Comparison of ENCODE assay signal across 9 mouse cellular contexts in the genomic region with DNA sequence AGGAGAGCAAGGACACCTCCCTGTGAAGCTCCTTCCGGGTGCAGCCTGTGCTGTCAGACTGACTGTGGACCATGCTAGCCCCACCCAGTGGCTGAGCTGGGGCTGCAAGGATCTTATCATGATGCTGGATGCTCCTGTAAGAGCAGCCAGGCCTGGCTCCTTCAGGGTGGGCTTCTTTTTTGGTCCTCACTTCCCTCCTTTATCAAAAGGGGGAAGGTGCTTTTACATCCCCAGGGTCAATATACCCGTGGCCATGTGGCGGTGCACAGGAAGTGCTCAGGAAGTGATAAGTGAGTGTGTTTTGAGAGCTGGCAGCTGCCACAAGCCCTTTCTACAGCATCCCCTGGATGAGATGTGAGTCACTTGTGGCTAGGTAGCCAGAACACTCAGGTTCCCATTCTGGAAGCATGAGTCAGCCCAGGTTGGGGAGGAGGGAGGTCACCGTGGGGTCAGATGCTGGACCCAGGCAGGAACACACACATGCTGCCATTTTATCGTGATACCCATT. TPM values are rescaled to one million over a fixed set of nuclear protein-coding genes. Genes with fewer than 3 reads are reported as not detected.
DNase-seq lines count a peak whose midpoint lies in the region; ATAC-seq and TF ChIP-seq lines count a peak whose summit lies in the region.
"Had no signal": no experiment of that assay in that cellular context is flagged by ENCODE, and none has a peak within 500 bp of the region (broad histone marks: within the 10 kb centered on the region; RNA-seq: fewer than 3 reads in every experiment).

No protein-coding gene starts in this region.

- peak; percentile 39 for DNase-seq in hindbrain, postnatal 0 days (ENCODE audit: low spot score)
- peak; percentile 38 to 42 for DNase-seq in B cell, adult 2 months
- DNase-seq in lung, postnatal 0 days (ENCODE audit: low spot score): peak; percentile 77
- DNase-seq in gastrocnemius, postnatal 14 days: no peak
- no peak for DNase-seq in yolk sac, embryonic 10.5 days (ENCODE audit: low spot score)

- TF ChIP-seq POLR2A in bone marrow, adult 2 months (IDR thresholded peaks at IDR 0.05; ENCODE audit: borderline replicate concordance, control insufficient read depth, low read depth, low read length): no peak

- H3K4me3 ChIP-seq in hindbrain, postnatal 0 days (ENCODE audit: low read length): no peak overlapping the region
- H3K4me3 ChIP-seq in hindbrain, embryonic 12.5 days: no peak overlapping the region
- H3K4me3 ChIP-seq in bone marrow, adult 2 months (replicated peaks; ENCODE audit: control insufficient read depth, low read depth, low read length): no peak overlapping the region
- H3K4me3 ChIP-seq in lung, postnatal 0 days (ENCODE audit: low read depth, low read length): no peak overlapping the region

- H3K4me1 ChIP-seq in hindbrain, postnatal 0 days (ENCODE audit: insufficient read depth, low read length): no peaks in the 10 kb centered on the region
- H3K4me1 ChIP-seq in hindbrain, embryonic 12.5 days: no peaks in the 10 kb centered on the region
- peaks cover 7% of the 10 kb centered on the region; the same call in 1 of the 2 replicates for H3K4me1 ChIP-seq in bone marrow, adult 2 months (ENCODE audit: control insufficient read depth, insufficient read depth, low read length)
- no peaks in the 10 kb centered on the region for H3K4me1 ChIP-seq in lung, postnatal 0 days (ENCODE audit: insufficient read depth, low read depth, low read length)

- H3K27me3 ChIP-seq in hindbrain, postnatal 0 days (ENCODE audit: insufficient read depth, low read length): no peaks in the 10 kb centered on the region
- 0 out of 2 replicates have a peak, but pooled peaks cover 4% of the 10 kb centered on the region for H3K27me3 ChIP-seq in hindbrain, embryonic 12.5 days
- no peaks in the 10 kb centered on the region for H3K27me3 ChIP-seq in lung, postnatal 0 days (replicated peaks; ENCODE audit: insufficient read depth, low read length)

- peak; percentile 79 for TF ChIP-seq EP300 in lung, postnatal 0 days (IDR thresholded peaks at IDR 0.05)

- intact Hi-C loops in gastrocnemius, postnatal 14 days (cut with DNase I; ENCODE audit: low total_unique reads): loop anchor here (5.0 kb wide), 1 partner anchor 46 kb away; no protein-coding TSS in a partner anchor

- no peaks in the 10 kb centered on the region for H3K9me3 ChIP-seq in hindbrain, postnatal 0 days (ENCODE audit: low read length)
- H3K9me3 ChIP-seq in hindbrain, embryonic 12.5 days (replicated peaks): no peaks in the 10 kb centered on the region
- no peaks in the 10 kb centered on the region for H3K9me3 ChIP-seq in lung, postnatal 0 days (ENCODE audit: low read length)

- no peak overlapping the region for H3K9ac ChIP-seq in hindbrain, postnatal 0 days (replicated peaks; ENCODE audit: low read length)
- H3K9ac ChIP-seq in hindbrain, embryonic 12.5 days: no peak overlapping the region
- no peak overlapping the region for H3K9ac ChIP-seq in lung, postnatal 0 days (replicated peaks; ENCODE audit: low read depth)

- H3K4me2 ChIP-seq in hindbrain, postnatal 0 days (ENCODE audit: low read depth, low read length): no peak overlapping the region
- H3K4me2 ChIP-seq in hindbrain, embryonic 12.5 days (replicated peaks): no peak overlapping the region
- no peak overlapping the region for H3K4me2 ChIP-seq in lung, postnatal 0 days (replicated peaks; ENCODE audit: low read depth, low read length)

- H3K27ac ChIP-seq in hindbrain, postnatal 0 days: no peak overlapping the region
- H3K27ac ChIP-seq in hindbrain, embryonic 12.5 days: no peak overlapping the region
- peak overlapping the region; percentile 21; the same call in 1 of the 2 replicates for H3K27ac ChIP-seq in bone marrow, adult 2 months (ENCODE audit: control insufficient read depth, insufficient read depth, low read depth, low read length, poor library complexity)
- no peak overlapping the region for H3K27ac ChIP-seq in lung, postnatal 0 days (ENCODE audit: low read length)

- TF ChIP-seq CTCF in hindbrain, postnatal 0 days (IDR thresholded peaks at IDR 0.05; ENCODE audit: low read depth): peak; percentile 41; the same call in 1 of the 2 replicates
- TF ChIP-seq CTCF in bone marrow, adult 2 months (IDR thresholded peaks at IDR 0.05; ENCODE audit: control insufficient read depth, insufficient read depth, low read length): peak; percentile 49
- TF ChIP-seq CTCF in lung, postnatal 0 days (IDR thresholded peaks at IDR 0.05): peak; percentile 67

- ATAC-seq in hindbrain, postnatal 0 days: no peak
- ATAC-seq in hindbrain, embryonic 12.5 days (ENCODE audit: low FRiP score): no peak
- peak; percentile 76 for ATAC-seq in lung, postnatal 0 days
- no peak for ATAC-seq in erythroid progenitor cell, adult 5-6 weeks (replicated peaks; ENCODE audit: low FRiP score, poor library complexity, severe bottlenecking)

- WGBS in hindbrain, postnatal 0 days: 66% methylated on average over 5 of the region's 5 CpGs
- 68% methylated on average over 5 of the region's 5 CpGs for WGBS in hindbrain, embryonic 12.5 days
- 2% methylated on average over 5 of the region's 5 CpGs for WGBS in bone marrow, adult 2 months
- whole genome bisulfite sequencing in lung, postnatal 0 days: 12% methylated on average over 5 of the region's 5 CpGs

- H3K36me3 ChIP-seq in hindbrain, postnatal 0 days (ENCODE audit: insufficient read depth, low read length): no peaks in the 10 kb centered on the region
- H3K36me3 ChIP-seq in hindbrain, embryonic 12.5 days: no peaks in the 10 kb centered on the region
- H3K36me3 ChIP-seq in lung, postnatal 0 days (ENCODE audit: insufficient read depth, low read length): no peaks in the 10 kb centered on the region

RNA-seq across cellular contexts. Expression of a gene that starts 18.1 kb away (rescaled TPM):
- total RNA-seq in hindbrain, postnatal 0 days (2014; rRNA removed): 0.43 and 1.2 TPM in 2 replicates
- polyA plus RNA-seq in hindbrain, postnatal 0 days (2015; fragmentation: Nextera tagmentation; extraction: Ambion mirVana): 0.30 and 0.33 TPM in 2 replicates
- polyA plus RNA-seq in hindbrain, embryonic 12.5 days (2016; fragmentation: Nextera tagmentation; extraction: Ambion mirVana): 0.14 and 0.21 TPM in 2 replicates
- 1.3 and 3.5 TPM in 2 replicates for polyA plus RNA-seq in bone marrow, adult 2 months (2011; ENCODE audit: insufficient read depth, insufficient read length, low replicate concordance, missing spikeins)
- 19.6 and 26.3 TPM in 2 replicates for polyA plus RNA-seq in lung, postnatal 0 days (2015; fragmentation: Nextera tagmentation; extraction: Ambion mirVana)
- 0.42 and 4.7 TPM in 2 replicates for total RNA-seq in erythroid progenitor cell, adult 5-6 weeks (2015; ENCODE audit: low replicate concordance)
- total RNA-seq in erythroid progenitor cell, adult 5-6 weeks (2017; ENCODE audit: low replicate concordance): 0.90 and 2.5 TPM in 2 replicates
- total RNA-seq in gastrocnemius, postnatal 14 days (2021): 1 to 10 TPM in 1 of 2 experiments, under 1 TPM in 1; 0.69 to 1.4 TPM

RNA-seq across cellular contexts. Expression of a gene that starts 22.8 kb away (rescaled TPM):
- 0.40 and 0.73 TPM in 2 replicates for total RNA-seq in hindbrain, postnatal 0 days (2014; rRNA removed)
- polyA plus RNA-seq in hindbrain, postnatal 0 days (2015; fragmentation: Nextera tagmentation; extraction: Ambion mirVana): 0.84 and 0.95 TPM in 2 replicates
- 8.8 and 10.5 TPM in 2 replicates for polyA plus RNA-seq in hindbrain, embryonic 12.5 days (2016; fragmentation: Nextera tagmentation; extraction: Ambion mirVana)
- polyA plus RNA-seq in bone marrow, adult 2 months (2011; ENCODE audit: insufficient read depth, insufficient read length, low replicate concordance, missing spikeins): 1.3 and 4.3 TPM in 2 replicates
- 430 and 463 TPM in 2 replicates for polyA plus RNA-seq in lung, postnatal 0 days (2015; fragmentation: Nextera tagmentation; extraction: Ambion mirVana)
- not detected in 2 replicates for total RNA-seq in erythroid progenitor cell, adult 5-6 weeks (2015; ENCODE audit: low replicate concordance)
- not detected in 2 replicates for total RNA-seq in erythroid progenitor cell, adult 5-6 weeks (2017; ENCODE audit: low replicate concordance)
- total RNA-seq in gastrocnemius, postnatal 14 days (2021): not detected

RNA-seq across cellular contexts. Expression of a gene that starts 50.5 kb away (rescaled TPM):
- 0.75 and 1.5 TPM in 2 replicates for total RNA-seq in hindbrain, postnatal 0 days (2014; rRNA removed)
- polyA plus RNA-seq in hindbrain, postnatal 0 days (2015; fragmentation: Nextera tagmentation; extraction: Ambion mirVana): 0.69 and 0.96 TPM in 2 replicates
- 0.39 and 0.48 TPM in 2 replicates for polyA plus RNA-seq in hindbrain, embryonic 12.5 days (2016; fragmentation: Nextera tagmentation; extraction: Ambion mirVana)
- not detected in 2 replicates for polyA plus RNA-seq in bone marrow, adult 2 months (2011; ENCODE audit: insufficient read depth, insufficient read length, low replicate concordance, missing spikeins)
- 0.24 and 0.29 TPM in 2 replicates for polyA plus RNA-seq in lung, postnatal 0 days (2015; fragmentation: Nextera tagmentation; extraction: Ambion mirVana)
- total RNA-seq in erythroid progenitor cell, adult 5-6 weeks (2015; ENCODE audit: low replicate concordance): not detected in 2 replicates
- total RNA-seq in erythroid progenitor cell, adult 5-6 weeks (2017; ENCODE audit: low replicate concordance): not detected in 2 replicates
- not detected for total RNA-seq in gastrocnemius, postnatal 14 days (2021)

RNA-seq across cellular contexts. Expression of a gene that starts 59.5 kb away (rescaled TPM):
- not detected in 2 replicates for total RNA-seq in hindbrain, postnatal 0 days (2014; rRNA removed)
- 0.16 TPM in 1 of 2 replicates, not detected in the other for polyA plus RNA-seq in hindbrain, postnatal 0 days (2015; fragmentation: Nextera tagmentation; extraction: Ambion mirVana)
- polyA plus RNA-seq in hindbrain, embryonic 12.5 days (2016; fragmentation: Nextera tagmentation; extraction: Ambion mirVana): not detected in 2 replicates
- not detected in 2 replicates for polyA plus RNA-seq in bone marrow, adult 2 months (2011; ENCODE audit: insufficient read depth, insufficient read length, low replicate concordance, missing spikeins)
- polyA plus RNA-seq in lung, postnatal 0 days (2015; fragmentation: Nextera tagmentation; extraction: Ambion mirVana): 0.15 and 0.21 TPM in 2 replicates
- total RNA-seq in erythroid progenitor cell, adult 5-6 weeks (2015; ENCODE audit: low replicate concordance): not detected in 2 replicates
- total RNA-seq in erythroid progenitor cell, adult 5-6 weeks (2017; ENCODE audit: low replicate concordance): not detected in 2 replicates
- total RNA-seq in gastrocnemius, postnatal 14 days (2021): not detected
- total RNA-seq: left cerebral cortex, postnatal 36 days had no signal

Comparison
In these comparisons a context has a peak if more than half of its experiments do, and no peak if none do; other contexts are left out.
1. DNase-seq: peak in hindbrain, postnatal 0 days (single experiment), B cell, adult 2 months (2 of 2) and lung, postnatal 0 days (single experiment); none in gastrocnemius, postnatal 14 days (single experiment) and yolk sac, embryonic 10.5 days (single experiment).
2. RNA of a gene that starts 22.8 kb away (polyA plus RNA-seq): 430 to 463 TPM in lung, postnatal 0 days; 8.8 to 10.5 TPM in hindbrain, embryonic 12.5 days, 1.3 to 4.3 TPM in bone marrow, adult 2 months and 0.84 to 0.95 TPM in hindbrain, postnatal 0 days; every median in the first group is over 10 times any median in the second.
3. Peak in every context shown above with its lines, with median percentiles within 50 percentile points of each other: CTCF ChIP-seq.